Mouse (Mus musculus): ENCODE measurements at regions not wholly inside any gene's neighbourhood (a gene's known extent, or its start where the extent isn't known, plus 50 kb on each side); places are given as distances from the start of the nearest gene placed in this dataset.

DNA sequence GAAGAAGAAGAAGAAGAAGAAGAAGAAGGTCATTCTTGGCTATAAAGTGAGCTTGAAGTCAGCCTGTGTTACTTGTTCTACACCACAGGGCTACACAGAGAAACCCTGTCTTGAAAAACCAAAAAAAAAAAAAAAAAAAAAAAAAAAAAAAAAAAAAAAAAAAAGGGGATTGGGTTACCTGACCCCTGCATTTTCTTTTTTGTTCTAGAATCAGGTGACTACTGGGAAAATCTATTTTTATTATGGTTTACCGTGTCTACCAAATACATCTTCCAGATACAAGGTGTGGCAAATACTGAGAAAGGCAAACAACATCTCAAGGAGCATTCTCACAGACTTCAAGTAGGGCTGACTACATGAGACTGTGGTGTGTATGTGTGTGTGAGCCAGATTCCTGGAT lies 54.1 kb upstream of the Vps8 start:
- TF ChIP-seq CTCF (IDR thresholded peaks at IDR 0.05; ENCODE audit: extremely low read depth, insufficient read depth, low read length) (no peak), POLR2A (IDR thresholded peaks at IDR 0.05; ENCODE audit: extremely low read depth, insufficient read depth, low read length) (no peak)
